Mouse (Mus musculus) ES-Bruce4 (cell line): Measurements from ENCODE around the gene C87436.

Experiments used
- CTCF ChIP-seq: IDR thresholded peaks from one replicate; pipeline ENCODE4 v1.8.1; 2011; ENCODE audit warnings: low read depth, low read length
- POLR2A ChIP-seq: IDR thresholded peaks from one replicate; pipeline ENCODE4 v1.8.1; 2011; ENCODE audit warnings: low read length; ENCODE audit not compliant: insufficient read depth

DNA sequence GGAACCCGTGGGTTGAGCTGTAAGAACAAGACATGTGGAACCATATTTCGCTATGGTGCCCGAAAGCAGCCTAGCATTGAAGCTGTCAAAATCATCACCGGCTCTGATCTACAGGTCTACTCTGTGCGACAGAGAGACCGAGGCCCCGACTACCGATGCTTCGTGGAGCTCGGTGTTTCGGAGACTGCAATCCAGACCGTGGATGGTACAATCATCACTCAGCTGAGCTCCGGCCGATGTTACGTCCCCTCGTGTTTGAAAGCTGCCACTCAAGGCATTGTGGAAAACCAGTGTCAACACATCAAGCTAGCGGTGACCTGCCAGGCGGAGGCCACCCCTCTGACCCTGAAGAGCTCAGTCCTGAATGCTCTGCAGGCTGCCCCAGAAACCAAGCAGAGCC is 7.4 kb downstream of the C87436 start:
- no peak for TF ChIP-seq CTCF
- no peak for TF ChIP-seq POLR2A
